Mouse (Mus musculus) C2C12 (cell line): Measurements from ENCODE around the gene Gbgt1.

ENCODE experiments used
- MAX ChIP-seq: IDR thresholded peaks from one replicate; pipeline ENCODE4 v1.6.1; 2011; ENCODE audit warnings: mild to moderate bottlenecking, control low read depth
- MYOD1 ChIP-seq: IDR thresholded peaks from one replicate; pipeline ENCODE4 v1.6.1; 2011; ENCODE audit warnings: low read depth; ENCODE audit not compliant: control insufficient read depth, insufficient read length

DNA sequence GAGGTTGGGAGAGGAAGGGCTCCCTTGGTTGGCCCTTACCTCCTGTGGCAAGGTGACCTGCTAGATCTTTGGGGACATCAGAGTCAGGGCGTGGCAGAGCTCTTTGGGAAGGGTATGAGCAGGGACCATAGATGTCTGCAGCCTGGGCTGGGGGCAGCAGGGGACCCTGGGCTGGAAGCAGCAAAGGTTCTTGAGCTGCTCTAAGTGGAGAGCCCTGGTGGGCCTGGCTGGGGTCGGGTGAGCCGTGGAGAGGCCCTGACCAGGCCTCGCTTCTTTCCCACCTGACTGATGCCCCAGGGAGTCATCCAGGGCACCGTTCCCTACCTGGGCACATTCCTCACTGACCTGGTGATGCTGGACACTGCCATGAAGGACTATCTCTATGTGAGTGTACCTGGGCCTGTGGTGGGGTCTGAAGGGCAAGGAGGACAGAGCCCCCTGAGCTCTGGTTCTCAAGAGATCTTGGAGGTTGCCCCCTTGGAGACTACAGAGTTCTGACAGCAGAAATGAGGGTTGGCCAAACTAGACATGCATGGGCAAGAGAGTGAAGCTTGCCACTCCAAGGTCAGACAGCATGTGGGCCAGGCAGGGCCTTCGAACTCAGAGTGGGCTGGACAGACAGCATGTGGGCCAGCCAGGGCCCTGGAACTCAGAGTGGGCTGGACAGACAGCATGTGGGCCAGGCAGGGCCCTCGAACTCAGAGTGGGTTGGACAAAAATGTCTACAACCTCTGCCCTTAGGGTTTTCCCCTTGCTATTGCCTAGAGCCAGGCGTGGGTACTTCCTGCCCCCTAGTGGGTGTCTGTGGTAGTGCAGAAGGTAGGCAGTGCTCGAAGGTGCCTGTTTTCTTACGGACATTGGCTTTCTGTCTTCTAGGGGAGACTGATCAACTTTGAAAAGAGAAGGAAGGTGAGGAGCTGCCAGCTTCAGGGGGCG lies 50.8 kb downstream of the Gbgt1 start:
- TF ChIP-seq MAX (no peak), MYOD1 (no peak)
